Mouse (Mus musculus) left cerebral cortex, adult 9 months (tissue): Measurements from ENCODE around the gene Zfp454.
A peak's percentile ranks its signal among the peaks of the same experiment; 100 is the strongest.

ENCODE experiments used
- DNase-seq, 2 experiments: peaks; one replicate each; pipeline ENCODE4 v3.0.0; 2022; ENCODE audit warnings: low spot score in 2 of 2

The Zfp454 gene

GRCm38 (mm10) chr11:50841023-50841735 lies 46.3 kb downstream of the Zfp454 start, which contains the start of gene Zfp879:
Gene Zfp879, minus strand, starts transcription at chr11:50841552.
- peak; percentile 79 to 97 for DNase-seq

- no peak for DNase-seq
Observed at GRCm38 (mm10) chr11:50835727-50836126, 51.7 kb downstream of the Zfp454 start.

- DNase-seq = peak; percentile 52 to 88
Observed at GRCm38 (mm10) chr11:50827010-50827953, 60.2 kb downstream of the Zfp454 start, which contains the start of gene Zfp354c. Gene Zfp354c, minus strand, starts transcription at chr11:50827724.

GRCm38 (mm10) chr11:50826214-50826613 lies 61.2 kb downstream of the Zfp454 start:
- no peak for DNase-seq
